Mouse (Mus musculus) erythroblast, embryonic 14.5 days (primary cell): ENCODE results near the gene Sgms2. TPM values are rescaled to one million over a fixed set of nuclear protein-coding genes. Genes with fewer than 3 reads are reported as not detected.

ENCODE experiments used
- H3K27me3 ChIP-seq: 2 replicates; pipeline ENCODE4 v1.6.1; 2012; ENCODE audit warnings: inconsistent platforms; ENCODE audit not compliant: control insufficient read depth
- H3K36me3 ChIP-seq: 2 replicates; pipeline ENCODE4 v1.6.1; 2012; ENCODE audit warnings: mild to moderate bottlenecking, inconsistent platforms; ENCODE audit not compliant: control insufficient read depth
- H3K4me1 ChIP-seq: 2 replicates; pipeline ENCODE4 v1.6.1; 2012; ENCODE audit warnings: inconsistent platforms; ENCODE audit not compliant: control insufficient read depth
- H3K4me3 ChIP-seq: replicated peaks from 2 replicates; pipeline ENCODE3; 2012; ENCODE audit warnings: moderate library complexity, mild to moderate bottlenecking, inconsistent platforms
- H3K9me3 ChIP-seq: 2 replicates; pipeline ENCODE4 v1.6.1; 2012; ENCODE audit warnings: low read length, inconsistent platforms, mixed read lengths; ENCODE audit not compliant: control insufficient read depth
- GATA1 ChIP-seq: IDR thresholded peaks from 2 replicates; pipeline ENCODE4 v1.6.1; 2012; ENCODE audit warnings: low read length, inconsistent platforms, mixed read lengths
- TAL1 ChIP-seq: IDR thresholded peaks from 3 replicates; pipeline ENCODE4 v1.6.1; 2012; ENCODE audit warnings: low read length, inconsistent platforms, mixed read lengths
- polyA plus RNA-seq: library from polyadenylated mRNA; stranded (reverse); fragments of >175 nt; gene quantifications from 2 replicates; pipeline ENCODE4 v1.2.3, GENCODE M21; 2012

The Sgms2 gene
- polyA plus RNA-seq, 1 experiment, result 0.01 TPM

DNA sequence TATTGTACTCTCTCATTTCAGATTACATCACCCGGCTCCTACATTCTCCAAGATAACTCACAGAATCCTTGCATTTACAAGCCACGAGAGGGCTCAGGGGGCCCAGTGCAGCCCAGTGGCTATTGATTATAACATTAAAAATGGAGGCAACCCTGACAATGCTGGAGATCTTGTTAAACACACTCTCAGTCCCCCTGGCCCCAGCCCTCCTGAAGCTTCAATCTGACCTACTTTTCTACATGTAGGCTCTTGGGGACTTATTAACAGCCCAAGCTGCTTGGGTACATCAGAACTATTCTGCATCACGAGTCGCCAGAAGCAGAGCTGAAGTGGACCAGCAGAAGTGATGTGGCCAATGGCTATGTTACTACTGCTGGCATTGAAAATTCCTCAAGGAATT lies 164.6 kb downstream of the Sgms2 start:
- Histone ChIP-seq H3K9me3 (peaks cover 24% of the 10 kb centered on the region), H3K4me1 (no peaks in the 10 kb centered on the region), H3K36me3 (no peaks in the 10 kb centered on the region; the same call in 1 of the 2 replicates), H3K27me3 (no peaks in the 10 kb centered on the region), H3K4me3 (no peak overlapping the region)
- TF ChIP-seq TAL1 (no peak), GATA1 (no peak)

DNA sequence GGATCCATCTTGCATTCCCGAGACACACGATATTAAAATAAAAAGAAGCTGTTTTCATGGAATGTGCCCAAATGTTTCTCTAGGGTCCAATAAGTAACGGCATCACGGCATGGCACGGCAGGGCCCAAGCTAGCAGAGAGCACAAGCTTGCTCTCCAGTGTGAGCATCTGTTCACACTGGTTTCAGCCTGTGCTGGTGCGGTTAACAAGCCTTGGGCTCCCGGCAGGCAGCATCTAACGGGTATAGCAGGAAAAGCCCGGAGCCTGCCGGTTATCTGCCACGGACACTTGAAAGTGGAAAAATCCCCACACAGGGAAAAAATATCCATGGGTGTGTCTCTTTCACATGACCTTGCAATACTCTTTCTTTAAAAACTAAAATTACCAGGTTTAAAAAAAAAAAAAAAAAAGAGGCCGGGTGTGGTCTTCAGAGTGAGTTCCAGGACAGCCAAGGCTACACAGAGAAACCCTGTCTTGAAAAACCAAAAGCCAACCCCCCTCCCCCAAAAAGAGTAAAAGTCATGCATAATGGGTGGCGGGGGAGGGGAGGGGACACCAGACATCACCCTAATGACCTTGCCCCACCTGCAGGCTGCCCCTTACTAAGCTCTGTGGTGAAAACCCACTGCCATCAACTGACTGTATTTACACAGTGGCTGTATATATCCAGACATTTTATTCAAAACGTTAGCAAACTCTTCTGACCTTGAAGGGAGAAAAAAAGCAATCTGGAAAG lies 169.0 kb downstream of the Sgms2 start:
- H3K4me1 ChIP-seq, result no peaks in the 10 kb centered on the region
- TF ChIP-seq TAL1, result no peak
- TF ChIP-seq GATA1, result no peak
- H3K9me3 ChIP-seq, result peaks cover 2% of the 10 kb centered on the region; the same call in 1 of the 2 replicates
- no peak overlapping the region for H3K4me3 ChIP-seq
- H3K27me3 ChIP-seq, result no peaks in the 10 kb centered on the region
- H3K36me3 ChIP-seq, result no peaks in the 10 kb centered on the region

DNA sequence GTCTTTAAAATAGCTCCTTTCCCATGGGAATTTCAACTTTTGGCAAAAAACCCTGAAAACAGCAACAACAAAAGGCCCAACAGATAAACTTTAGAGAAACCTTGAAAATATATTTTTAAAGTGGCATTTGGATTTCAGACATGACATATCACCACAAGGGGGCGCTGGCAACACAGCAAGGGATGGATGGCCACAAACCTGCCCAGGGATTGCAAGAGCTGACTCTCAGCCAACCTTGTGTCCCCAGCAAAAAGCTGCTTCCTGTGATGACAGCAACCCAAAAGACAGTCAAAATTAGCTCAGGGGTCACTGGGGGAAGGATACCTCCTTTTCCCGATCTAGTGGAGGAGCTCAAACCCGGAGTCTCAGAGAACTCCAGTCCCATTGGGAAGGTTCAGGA lies 171.0 kb downstream of the Sgms2 start:
- no peak for TF ChIP-seq TAL1
- TF ChIP-seq GATA1, result no peak
- Histone ChIP-seq H3K27me3 (no peaks in the 10 kb centered on the region), H3K4me1 (no peaks in the 10 kb centered on the region), H3K4me3 (no peak overlapping the region), H3K36me3 (no peaks in the 10 kb centered on the region), H3K9me3 (no peaks in the 10 kb centered on the region)

DNA sequence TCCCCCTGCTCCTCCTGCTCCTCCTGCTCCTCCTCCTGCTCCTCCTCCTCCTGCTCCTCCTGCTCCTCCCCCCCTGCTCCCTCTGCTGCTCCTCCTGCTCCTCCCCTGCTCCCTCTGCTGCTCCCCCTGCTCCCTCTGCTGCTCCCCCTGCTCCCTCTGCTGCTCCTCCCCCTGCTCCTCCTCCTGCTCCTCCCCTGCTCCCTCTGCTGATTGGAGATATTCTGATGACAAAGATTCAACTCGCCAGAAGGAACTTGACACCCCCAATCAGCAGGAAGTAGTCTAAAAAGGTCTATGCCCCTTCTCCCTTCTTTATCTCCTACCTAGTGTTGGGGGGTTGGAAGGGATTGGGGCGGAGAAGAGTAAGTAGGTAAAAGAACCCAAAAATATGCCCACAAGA lies 173.0 kb downstream of the Sgms2 start:
- Histone ChIP-seq H3K36me3 (no peaks in the 10 kb centered on the region), H3K9me3 (no peaks in the 10 kb centered on the region), H3K27me3 (no peaks in the 10 kb centered on the region), H3K4me3 (no peak overlapping the region), H3K4me1 (no peaks in the 10 kb centered on the region)
- TF ChIP-seq TAL1 (no peak), GATA1 (no peak)

DNA sequence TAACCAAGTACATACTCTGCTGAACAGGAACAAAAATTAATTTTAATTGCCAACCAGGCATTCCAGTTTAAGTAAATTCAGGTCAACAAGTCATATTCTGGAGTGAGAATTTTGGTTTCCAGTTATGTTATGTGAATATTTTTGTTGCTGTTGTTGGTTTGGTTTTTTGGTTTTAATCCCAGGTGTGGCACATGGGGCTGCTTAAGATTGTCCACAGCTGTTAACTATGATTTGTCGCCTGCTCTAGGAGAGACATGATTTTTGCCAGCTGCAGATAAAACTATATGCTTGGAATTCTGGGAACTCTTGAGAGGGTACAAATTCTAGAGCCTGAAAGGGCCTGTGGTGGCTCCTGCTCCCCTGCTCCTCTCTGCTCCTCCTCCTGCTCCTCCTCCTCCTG lies 174.1 kb downstream of the Sgms2 start:
- Histone ChIP-seq H3K4me1 (no peaks in the 10 kb centered on the region), H3K4me3 (no peak overlapping the region), H3K27me3 (no peaks in the 10 kb centered on the region), H3K9me3 (no peaks in the 10 kb centered on the region), H3K36me3 (no peaks in the 10 kb centered on the region)
- TF ChIP-seq TAL1 (no peak), GATA1 (no peak)

DNA sequence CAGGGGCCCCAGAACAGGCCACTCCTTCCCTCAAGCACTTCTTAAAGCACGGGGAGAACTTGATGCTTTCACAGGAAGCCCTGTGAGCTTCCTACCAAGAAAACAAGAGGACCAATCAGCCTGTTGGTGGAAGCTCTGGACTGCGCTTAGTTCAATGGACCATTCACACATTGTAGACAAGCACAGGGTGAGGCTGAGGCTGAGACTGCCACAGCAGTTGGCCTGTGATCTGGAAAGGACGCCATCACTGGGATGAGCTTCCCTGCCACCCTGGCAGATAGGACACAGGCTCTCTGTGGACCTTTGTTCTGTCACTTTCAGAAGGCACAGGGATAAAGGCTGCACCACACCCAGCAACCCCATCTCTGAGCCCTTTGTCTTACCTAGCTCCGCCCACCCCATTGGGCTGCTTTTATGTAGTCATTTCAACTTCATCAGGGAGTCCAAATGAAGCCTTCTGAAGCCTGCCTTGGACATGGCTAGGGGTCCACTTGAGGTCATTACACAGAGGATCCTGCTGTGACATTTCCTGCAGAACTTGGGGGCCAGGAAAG lies 175.2 kb downstream of the Sgms2 start:
- Histone ChIP-seq H3K9me3 (no peaks in the 10 kb centered on the region), H3K4me3 (no peak overlapping the region), H3K4me1 (no peaks in the 10 kb centered on the region), H3K36me3 (no peaks in the 10 kb centered on the region), H3K27me3 (no peaks in the 10 kb centered on the region)
- TF ChIP-seq GATA1, result no peak
- no peak for TF ChIP-seq TAL1

DNA sequence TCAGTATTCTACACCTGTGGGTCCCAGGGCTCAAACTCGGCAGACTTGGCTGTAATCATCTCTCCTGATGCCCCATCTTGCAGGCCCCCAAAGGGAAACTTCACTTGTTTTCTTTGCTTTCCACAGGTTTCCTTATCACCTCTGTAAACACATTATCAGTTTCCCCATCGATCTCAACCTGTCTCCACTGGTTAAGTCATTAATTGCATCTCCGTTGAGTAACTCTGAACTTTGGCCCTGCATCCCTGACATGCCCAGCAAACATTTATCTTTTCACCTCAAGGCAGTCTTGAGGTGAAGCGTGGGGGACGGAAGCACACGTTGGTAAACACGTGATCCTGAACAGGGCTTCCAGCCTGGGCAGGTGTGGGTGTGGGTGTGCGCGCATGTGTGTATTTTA lies 178.9 kb downstream of the Sgms2 start:
- H3K27me3 ChIP-seq, result no peaks in the 10 kb centered on the region
- H3K36me3 ChIP-seq, result no peaks in the 10 kb centered on the region
- no peaks in the 10 kb centered on the region for H3K4me1 ChIP-seq
- peaks cover 9% of the 10 kb centered on the region for H3K9me3 ChIP-seq
- TF ChIP-seq TAL1, result no peak
- TF ChIP-seq GATA1, result no peak
- no peak overlapping the region for H3K4me3 ChIP-seq

DNA sequence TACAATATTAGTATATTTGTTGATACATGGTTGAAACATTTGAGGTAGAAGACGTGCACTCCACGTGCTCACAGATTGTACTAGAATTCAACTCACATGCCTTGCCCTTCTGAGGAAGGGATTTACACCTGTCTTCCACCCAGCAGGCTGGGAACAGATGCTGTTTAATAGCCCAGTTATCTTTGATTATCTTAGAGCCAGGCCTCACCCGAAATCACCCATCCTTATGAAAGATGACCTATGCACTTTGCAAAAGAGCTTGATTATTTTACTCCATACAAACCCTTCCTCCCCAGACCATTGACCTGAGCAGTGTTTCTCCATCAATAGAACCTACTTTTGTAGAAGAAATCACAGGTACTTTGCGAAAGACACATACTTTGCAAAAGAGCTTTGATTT lies 180.6 kb downstream of the Sgms2 start:
- H3K36me3 ChIP-seq, result no peaks in the 10 kb centered on the region
- no peak for TF ChIP-seq GATA1
- peaks cover 9% of the 10 kb centered on the region for H3K9me3 ChIP-seq
- no peak overlapping the region for H3K4me3 ChIP-seq
- H3K27me3 ChIP-seq, result no peaks in the 10 kb centered on the region
- no peaks in the 10 kb centered on the region for H3K4me1 ChIP-seq

DNA sequence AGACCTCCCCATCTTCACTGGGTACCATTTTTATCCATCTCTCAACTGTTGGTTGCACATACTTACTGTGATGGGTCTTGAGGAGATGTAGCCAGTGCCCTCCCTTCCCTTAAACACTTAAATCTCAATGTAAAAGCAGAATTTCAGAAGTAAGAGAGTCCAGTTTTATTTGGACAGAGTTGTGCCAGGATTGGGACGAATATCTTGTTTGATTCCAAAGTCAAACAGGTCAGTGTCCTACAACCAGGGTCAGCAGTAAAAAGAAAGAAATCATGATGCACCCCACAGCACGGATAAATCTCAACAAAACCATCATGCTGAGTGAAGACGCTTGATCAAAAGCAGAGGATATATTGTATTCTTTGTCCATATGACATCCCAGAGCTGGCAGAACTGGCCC lies 183.4 kb downstream of the Sgms2 start:
- H3K9me3 ChIP-seq, result peaks cover 9% of the 10 kb centered on the region
- H3K4me1 ChIP-seq, result peaks cover 4% of the 10 kb centered on the region
- TF ChIP-seq TAL1 (no peak), GATA1 (no peak)
- no peaks in the 10 kb centered on the region for H3K36me3 ChIP-seq
- H3K4me3 ChIP-seq, result no peak overlapping the region
- peaks cover 3% of the 10 kb centered on the region for H3K27me3 ChIP-seq

DNA sequence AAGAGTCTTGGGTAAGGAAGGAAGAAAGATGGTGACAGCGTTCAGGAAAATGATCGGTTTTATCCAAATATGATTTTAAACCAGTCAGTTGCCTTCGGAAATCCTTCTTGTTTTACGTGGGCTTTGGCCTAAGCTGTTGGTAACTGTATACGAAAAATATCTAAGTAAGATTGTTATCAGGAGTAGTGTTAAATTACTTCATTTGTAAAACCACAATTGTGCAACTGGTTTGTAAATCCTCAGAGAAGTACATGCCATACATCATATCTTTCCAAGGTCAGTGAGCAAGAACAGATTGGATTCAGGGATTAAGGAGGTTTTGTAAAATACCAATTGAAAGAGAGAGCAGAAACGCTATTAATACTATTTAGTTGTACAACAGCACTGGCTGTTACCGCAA lies 185.0 kb downstream of the Sgms2 start:
- no peak for TF ChIP-seq GATA1
- TF ChIP-seq TAL1, result no peak
- Histone ChIP-seq H3K27me3 (peaks cover 9% of the 10 kb centered on the region), H3K9me3 (peaks cover 9% of the 10 kb centered on the region), H3K36me3 (no peaks in the 10 kb centered on the region), H3K4me1 (peaks cover 10% of the 10 kb centered on the region), H3K4me3 (no peak overlapping the region)
